Mouse (Mus musculus) urinary bladder, postnatal 14 days (tissue): ENCODE measurements around the gene Folr1.

Experiments
- DNase-seq: peaks from one replicate; pipeline ENCODE4 v3.0.0; 2021; ENCODE audit warnings: low spot score

The Folr1 gene

DNA sequence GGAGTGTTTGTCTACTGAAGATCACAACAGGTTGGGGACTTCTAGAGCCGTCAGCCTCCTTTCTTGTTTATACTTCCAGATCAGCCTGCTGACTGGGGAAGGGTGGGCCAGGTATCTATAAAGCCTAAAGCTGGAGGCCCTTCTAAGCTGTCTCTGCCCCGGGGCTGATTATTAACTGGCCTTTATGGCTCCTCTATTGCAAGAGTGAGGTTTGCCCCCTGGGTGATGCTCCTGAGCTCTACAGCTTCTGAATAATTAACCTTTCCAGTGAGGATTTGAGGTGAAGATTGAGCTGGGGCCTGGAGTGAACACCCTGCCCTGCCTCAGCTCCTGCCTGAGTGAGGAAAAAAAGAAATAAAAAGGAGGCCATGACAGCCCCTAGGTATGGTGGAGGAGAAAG, at the start of gene Folr1:
Gene Folr1, minus strand, starts transcription at position 160 of the 400 bp plus-strand sequence.
- DNase-seq, result no peak

GRCm38 (mm10) chr7:101918071-101918470, 47.5 kb upstream of the Folr1 start:
- DNase-seq, result peak; percentile 69

GRCm38 (mm10) chr7:101911982-101912381, 41.4 kb upstream of the Folr1 start:
- no peak for DNase-seq

GRCm38 (mm10) chr7:101910138-101910537, 39.5 kb upstream of the Folr1 start:
- DNase-seq, result no peak

DNA sequence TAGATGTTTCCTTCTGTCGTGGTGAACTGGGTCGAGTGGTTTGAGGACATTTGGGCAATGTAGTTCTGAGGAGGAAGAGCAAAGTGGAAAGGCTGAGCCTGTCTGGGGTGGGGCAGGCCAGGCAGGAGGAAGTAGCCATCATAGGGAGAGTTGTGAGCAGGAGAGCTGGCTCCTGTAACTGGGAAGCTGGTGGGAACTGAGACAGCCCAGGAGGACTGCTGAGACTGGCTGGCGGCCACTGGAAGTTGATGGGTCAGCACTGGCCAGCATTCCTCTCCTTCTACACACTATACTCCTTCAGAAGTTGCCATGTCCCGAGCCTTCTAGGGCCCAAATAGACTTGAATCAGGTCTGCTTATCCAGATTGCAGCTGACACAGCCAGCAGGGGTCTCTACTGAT, 37.8 kb upstream of the Folr1 start:
- DNase-seq, result peak; percentile 27

- no peak for DNase-seq
These were observed 36.1 kb upstream of the Folr1 start for GRCm38 (mm10) chr7:101906696-101907095.

- no peak for DNase-seq
These were observed 35.7 kb upstream of the Folr1 start, which contains the start of gene Tomt for GRCm38 (mm10) chr7:101906287-101906681. Gene Tomt, minus strand, starts transcription at chr7:101906359.

GRCm38 (mm10) chr7:101905561-101906286, 35.1 kb upstream of the Folr1 start, which contains the start of gene Lamtor1:
Gene Lamtor1, plus strand, starts transcription at chr7:101905904.
- peak; percentile 100 for DNase-seq

GRCm38 (mm10) chr7:101902846-101903245, 32.3 kb upstream of the Folr1 start:
- DNase-seq, result no peak

DNA sequence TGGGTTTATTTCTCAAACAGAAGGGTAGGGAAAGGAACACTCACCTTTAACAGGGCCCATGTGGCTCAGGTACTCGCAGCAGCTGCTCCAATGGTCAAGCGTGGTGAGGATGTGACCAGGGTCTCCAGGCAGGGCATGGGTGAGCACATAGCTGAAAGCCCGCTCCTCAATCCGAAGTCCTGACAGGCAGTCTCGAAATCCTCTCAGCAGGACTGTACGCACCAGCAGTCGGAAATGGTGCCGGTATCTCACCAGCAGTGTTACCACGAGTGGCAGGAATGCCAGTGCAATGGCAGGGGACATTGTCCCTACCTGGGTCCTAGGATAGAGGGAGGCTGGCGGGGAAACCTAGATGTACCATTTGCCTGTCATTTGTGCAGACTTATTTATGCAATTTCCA, 31.4 kb upstream of the Folr1 start:
- no peak for DNase-seq

DNA sequence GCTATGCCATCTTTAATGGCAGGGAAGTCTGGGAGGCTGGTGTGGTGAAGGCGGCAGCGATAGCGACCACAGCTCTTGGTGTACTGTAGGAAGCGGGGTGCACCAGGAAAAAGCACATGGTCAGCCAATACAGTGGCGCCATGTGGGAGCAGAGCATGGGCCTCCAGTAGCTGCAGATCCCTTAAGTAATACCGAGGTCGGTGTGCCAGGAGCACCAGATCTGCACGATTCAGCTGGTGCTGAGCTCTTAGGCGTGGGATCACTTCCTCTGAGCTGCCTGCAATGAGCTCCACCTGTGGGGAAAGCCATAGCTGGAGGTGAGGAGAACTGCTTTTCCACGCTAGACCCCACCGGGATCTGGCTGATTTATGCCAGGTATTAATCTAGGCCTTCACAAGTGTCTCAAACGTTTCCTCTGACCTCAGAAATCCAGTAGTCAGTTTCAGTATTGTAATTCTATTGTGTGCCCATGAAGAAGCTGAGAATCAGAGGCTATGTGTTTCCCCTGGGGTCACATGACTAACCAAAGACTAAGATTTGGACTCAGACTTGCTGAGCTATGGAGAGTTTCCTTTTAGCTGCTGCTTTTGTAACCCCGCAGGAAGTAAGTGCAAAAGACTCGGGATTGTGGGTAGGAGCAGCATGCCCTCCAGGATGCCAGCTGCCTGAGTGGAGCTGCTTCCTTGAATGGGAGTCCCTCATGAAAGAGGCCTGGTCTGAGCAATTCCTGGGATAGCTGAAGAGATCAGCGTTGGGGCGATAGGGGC, 29.9 kb upstream of the Folr1 start:
- DNase-seq, result no peak

DNA sequence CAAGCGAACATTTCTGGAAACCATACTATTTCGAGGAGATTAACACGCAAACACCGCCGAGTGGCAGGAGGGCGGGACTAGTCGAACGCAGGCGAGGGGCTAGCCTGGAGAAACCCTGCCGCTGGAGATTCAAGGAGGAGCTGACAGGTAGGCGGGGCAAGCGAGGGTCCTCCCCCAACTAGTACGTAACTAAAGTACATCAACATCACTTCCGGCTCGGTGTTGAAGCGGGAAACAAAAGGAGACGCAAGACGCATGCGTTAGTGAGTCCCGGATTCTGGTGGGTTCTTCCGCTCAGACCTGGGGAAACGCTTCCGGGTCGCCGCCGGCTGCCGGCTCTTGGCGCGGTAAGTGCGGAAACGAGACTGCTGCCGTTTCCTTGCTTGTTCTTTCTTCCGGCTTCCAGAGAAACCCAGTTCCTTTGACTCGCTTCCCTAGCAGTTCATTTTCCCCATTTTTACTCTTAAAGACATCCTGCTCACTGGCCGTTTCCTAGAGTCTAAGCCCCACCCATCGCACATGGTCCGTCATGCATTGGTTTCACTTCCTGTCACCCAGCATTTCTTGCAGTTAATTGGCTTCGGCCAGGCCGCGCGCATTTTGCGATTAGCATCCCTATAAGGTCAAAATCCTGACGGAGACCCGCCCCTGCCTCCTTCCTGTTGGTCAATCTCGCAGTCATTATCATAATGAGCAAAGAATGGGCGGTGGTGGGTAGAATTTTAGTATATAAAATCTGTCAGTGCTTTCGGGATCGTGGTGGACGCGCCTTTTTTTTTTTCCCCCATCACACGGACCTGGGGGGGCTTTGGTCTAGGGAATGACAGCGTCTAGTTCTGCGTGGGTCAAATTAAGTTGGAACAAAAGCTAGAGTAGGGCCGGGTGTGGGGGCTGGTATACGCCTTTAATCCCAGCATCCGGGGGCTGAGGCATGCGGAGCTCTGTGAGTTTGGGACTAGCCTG, 25.8 kb upstream of the Folr1 start:
- peak; percentile 98 for DNase-seq

DNA sequence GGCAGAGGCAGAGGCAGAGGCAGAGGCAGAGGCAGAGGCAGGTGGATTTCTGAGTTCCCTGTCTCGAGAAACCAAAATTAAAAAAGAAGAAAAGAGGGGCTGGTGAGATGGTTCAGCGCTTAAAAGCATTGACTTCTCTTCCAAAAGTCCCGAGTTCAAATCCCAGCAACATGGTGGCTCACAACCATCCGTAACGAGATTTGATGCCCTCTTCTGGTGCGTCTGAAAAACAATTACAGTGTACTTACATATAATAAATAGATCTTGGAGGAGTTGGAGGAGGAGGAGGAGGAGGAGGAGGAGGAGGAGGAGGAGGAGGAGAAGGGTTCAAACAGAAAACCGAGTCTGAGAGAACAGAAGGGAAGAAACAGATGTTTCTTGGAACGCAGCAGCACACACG, 25.1 kb upstream of the Folr1 start:
- no peak for DNase-seq

DNA sequence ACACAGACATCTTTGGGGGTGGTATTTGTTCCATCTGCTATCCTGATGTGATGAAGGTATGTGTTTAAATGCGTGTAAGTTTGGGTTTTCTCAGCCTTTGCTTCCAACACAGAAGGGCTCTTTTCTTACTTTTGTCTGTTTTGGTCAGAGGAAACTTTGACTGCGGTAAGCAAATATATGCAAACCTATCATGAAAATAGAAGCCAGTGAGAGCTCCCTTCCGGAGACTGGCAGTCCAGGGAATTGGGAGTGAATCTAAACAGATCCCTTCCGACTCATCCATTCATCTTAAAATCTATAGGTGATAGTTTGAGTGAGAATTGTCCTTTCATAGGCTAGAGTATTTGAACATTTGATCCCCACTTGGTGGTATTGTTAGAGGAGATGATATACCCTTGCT, 17.9 kb upstream of the Folr1 start:
- no peak for DNase-seq

- DNase-seq, result no peak
These were observed 15.7 kb upstream of the Folr1 start for GRCm38 (mm10) chr7:101886274-101886673.

GRCm38 (mm10) chr7:101884160-101884559, 13.6 kb upstream of the Folr1 start:
- no peak for DNase-seq

DNA sequence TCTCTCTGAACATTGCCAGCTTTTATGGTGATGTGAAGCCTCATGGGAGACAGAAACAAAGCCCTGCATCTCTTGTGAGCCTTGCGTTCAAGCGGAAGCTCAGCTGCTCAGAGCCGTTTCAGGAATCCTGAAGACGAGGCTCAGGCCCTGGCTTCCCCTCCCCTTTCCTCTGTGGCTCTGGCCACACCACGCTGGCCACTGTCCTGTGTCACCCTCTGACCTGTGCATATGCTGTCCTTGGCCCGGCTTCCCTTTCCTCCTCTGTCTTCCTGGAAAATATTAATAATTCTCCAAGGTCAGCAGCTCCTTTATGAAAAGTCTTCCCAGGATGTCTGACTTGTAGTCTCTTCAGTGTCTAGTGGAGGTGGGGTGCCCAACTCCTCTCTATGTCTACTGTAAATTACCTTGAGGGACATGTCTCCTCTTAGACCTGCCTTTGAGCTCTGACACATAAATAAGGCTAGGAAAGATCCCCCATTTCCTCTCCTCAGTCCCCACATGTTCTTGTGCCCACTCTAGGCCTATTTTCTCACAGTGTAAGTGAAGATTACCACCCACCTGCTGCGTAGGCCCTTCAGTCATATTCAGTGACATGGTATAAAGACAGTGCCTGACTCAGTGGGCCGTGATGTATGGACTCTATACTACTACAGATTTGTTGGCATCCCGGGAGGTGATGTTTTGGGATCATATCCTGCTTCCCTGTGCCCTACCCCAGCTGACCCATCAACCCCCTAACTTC, 12.0 kb upstream of the Folr1 start:
- DNase-seq, result no peak

DNA sequence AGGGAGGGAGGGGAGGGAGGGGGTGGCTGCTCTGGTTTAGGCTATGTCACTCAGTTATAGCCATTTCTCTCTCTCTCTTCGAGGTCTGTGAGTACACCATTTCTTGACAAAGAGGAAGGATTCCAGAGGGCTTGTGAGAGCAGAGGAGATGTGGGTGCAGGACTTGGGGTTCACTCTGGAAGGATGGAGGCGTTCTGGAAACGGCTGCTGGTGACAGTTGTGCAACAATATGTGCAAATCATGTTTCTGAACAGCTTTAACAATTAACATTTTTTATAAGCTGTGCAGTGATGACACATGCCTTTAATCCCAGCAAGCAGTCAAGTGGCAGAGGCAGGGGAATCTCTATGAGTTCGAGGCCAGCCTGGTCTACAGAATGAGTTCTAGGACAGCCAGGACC, 10.3 kb upstream of the Folr1 start:
- DNase-seq, result no peak

DNA sequence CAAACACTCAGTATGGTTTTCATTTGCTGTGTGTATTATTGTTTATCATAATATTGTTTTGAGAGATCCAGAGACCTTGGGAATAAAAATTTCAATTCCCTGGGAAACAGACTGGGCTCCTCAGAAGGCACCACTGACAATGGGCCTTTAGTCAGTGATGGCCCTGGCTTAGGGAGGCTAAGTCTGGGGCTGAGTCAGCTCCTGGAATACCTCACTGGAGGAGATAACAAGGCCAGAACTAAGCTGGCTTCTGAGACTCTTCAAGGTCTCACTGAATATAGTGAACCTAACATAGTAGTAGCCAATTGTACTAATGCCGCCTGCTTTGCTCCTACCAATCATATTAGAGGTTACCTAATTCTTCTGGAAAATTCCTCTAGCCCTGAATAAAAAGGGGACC, 5.4 kb upstream of the Folr1 start:
- no peak for DNase-seq

GRCm38 (mm10) chr7:101871296-101871695, 708 bp upstream of the Folr1 start:
- no peak for DNase-seq

- DNase-seq, result no peak
These were observed 1.5 kb downstream of the Folr1 start for GRCm38 (mm10) chr7:101869163-101869500.
